Mouse (Mus musculus): ENCODE measurements around the gene Tmem200b.

- TF ChIP-seq CTCF (IDR thresholded peaks at IDR 0.05) (no peak), EP300 (IDR thresholded peaks at IDR 0.05) (no peak)
Observed at GRCm38 (mm10) chr4:131947848-131948247, 26.3 kb downstream of the Tmem200b start.

Measured in lung, postnatal 0 days (tissue).